Mouse (Mus musculus): ENCODE measurements around the gene Plekhh3.

The Plekhh3 gene

GRCm38 (mm10) chr11:101186526-101187247 is 15.5 kb upstream of the Plekhh3 start:
- 80% methylated on average over 27 of the region's 27 CpGs for WGBS

DNA sequence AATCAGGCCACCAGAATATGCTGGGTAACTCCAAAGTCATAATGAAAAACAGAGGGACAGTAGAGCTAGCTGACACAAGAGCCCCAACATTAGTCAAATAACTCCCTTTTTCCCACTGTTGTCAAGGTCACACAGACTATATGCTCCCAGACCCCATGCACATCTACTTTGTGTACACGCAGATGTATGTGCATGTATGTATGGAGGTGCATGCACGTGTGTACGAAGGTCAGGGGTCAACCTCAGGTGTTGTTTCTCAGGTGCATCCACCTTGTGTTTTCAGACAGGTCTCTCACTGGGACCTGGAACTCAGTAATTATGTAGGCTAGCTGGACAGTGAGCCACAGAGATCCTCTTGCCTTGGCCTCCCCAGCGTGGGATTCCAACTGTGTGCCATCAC is 14.3 kb upstream of the Plekhh3 start:
- 91% methylated on average over 4 of the region's 4 CpGs for WGBS

GRCm38 (mm10) chr11:101184984-101185383 is 13.8 kb upstream of the Plekhh3 start:
- 87% methylated on average over 12 of the region's 12 CpGs for WGBS

DNA sequence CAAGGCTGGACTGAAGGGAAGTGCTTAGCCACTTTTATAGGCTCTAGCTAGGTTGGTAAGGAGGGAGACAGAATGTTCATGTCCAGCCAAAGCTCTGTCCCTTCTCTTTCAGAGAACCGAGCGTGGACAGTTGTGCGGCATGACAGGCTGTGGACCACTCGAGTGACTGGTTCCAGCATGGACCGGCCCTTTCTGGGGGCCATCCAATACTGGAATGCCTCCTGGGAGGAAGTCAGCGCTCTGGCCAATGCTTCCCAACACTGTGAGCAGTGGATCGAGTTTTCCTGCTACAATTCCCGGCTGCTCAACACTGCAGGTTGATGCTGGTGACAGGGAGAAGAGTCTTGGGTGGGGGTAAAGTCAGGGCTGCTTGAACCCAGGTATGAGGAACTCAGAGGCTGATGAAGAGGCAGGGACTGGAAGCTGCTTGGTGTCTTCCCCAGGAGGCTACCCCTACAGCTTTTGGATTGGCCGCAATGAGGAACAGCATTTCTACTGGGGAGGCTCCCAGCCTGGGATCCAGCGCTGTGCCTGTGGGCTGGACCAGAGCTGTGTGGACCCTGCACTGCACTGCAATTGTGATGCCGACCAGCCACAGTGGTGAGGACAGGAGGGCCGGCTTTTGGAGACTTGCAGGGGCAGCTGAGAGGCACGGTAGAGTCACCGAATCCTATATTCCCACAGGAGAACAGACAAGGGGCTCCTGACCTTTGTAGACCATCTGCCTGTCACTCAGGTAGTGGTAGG is 11.8 kb upstream of the Plekhh3 start:
- WGBS = 83% methylated on average over 14 of the region's 14 CpGs

DNA sequence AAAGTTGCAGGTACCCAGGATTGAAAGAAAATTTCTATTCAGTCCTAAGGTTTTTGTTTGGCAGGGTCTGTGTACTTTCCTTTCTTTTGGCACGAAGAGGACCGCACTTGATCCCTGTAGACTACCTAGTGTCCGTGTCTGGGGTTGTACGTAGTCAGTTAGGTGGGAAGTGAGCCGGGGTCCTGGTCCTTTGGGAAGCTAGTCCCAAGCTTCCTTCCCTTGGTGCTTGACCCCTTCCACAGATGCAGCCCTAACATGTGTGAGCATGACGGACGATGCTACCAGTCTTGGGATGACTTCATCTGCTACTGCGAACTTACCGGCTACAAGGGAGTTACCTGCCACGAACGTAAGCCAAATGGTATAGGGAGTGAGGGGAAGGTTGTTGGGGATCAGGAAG is 10.8 kb upstream of the Plekhh3 start:
- WGBS = 92% methylated on average over 11 of the region's 11 CpGs

DNA sequence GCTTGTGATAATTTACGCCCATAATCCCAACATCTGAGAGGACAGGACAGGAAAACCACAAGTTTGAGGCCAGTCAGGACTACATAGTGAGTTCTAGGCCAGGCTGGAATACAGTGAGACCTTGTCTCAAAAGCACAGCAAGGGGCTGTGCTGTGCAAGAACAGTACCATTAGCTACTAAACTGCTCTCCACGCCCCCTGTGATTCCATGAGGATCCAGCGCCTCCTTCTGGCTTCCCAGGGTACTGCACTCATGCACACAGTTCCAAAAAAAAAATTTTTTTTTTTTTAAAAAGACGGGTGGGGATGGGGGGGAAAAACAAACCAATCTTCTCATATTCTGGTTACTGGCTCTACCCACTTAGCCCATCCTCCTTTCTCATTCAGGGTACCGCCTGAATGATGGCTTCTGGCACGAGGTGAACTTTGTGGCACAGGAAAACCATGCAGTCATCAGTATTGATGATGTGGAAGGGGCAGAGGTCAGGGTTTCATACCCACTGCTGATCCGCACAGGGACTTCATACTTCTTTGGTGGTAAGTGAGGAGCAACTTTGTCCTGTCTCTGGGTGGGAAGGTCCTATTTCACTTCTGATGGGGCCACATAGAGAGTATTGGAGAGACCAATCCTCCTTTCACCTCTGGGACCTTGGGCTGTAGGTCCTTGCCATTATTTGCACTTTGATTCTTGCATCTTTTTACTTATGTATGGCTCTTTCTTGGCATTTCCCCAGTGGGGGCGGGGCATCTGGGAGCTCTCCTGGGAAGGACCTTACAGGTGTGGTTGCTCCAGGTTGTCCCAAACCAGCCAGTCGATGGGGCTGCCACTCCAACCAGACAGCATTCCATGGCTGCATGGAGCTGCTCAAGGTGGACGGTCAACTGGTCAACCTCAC is 9.9 kb upstream of the Plekhh3 start:
- WGBS = 49% methylated on average over 10 of the region's 10 CpGs

- WGBS = 84% methylated on average over 17 of the region's 17 CpGs
Observed at GRCm38 (mm10) chr11:101180261-101180660, 9.1 kb upstream of the Plekhh3 start.

DNA sequence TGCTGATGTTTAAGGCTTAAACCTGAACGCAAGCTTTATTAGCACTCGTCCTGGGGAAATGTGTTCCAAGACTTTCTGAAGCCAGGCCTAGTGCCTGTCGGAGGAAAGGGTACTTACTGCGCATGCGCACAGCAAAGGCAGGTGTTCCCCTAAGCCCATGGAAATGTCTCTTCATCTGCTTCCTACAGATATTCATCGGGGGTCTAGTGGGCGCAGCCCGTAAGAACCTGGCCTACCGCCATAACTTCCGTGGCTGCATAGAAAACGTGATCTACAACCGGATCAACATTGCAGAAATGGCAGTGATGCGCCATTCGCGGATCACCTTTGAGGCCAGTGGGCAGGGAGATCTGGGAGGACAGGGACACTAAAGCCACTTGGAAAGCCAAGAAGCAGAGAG is 8.2 kb upstream of the Plekhh3 start:
- 80% methylated on average over 15 of the region's 15 CpGs for WGBS

DNA sequence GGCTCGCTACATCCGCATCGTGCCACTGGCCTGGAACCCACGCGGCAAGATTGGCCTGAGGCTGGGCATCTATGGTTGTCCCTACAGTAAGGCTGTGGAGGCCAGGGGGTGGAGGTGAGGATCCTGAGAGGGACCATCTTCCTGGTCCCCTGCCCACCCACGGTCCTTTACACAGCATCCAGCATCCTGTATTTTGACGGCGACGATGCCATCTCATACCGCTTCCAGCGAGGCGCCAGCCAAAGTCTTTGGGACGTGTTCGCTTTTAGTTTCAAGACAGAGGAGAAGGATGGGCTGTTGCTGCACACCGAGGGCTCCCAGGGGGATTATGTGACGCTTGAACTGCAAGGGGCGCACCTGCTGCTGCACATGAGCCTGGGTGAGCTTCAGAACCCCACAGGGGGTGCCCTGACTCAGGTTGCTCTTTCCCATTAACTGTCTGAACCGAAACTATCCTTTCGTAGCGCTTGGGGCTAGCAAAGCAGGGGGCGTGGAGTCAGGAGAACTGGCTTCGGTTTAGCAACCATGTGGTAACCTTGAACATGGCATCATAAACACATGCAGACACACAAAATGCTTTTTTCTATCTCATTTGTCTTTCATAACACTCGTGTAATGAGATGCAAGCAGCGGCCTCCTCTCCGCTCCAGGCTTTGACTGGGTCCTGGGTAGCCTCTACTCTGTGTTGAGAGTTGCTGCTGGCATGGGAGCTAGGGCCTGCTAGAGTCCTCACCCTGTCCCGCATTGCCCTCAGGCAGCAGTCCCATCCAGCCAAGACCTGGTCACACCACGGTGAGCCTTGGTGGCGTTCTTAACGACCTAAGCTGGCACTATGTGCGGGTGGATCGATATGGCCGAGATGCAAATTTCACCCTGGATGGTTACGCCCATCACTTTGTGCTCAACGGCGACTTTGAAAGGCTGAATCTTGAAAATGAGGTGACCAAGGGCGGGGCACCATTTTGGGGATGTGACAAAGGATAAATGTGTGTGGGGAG is 7.2 kb upstream of the Plekhh3 start:
- WGBS = 61% methylated on average over 36 of the region's 36 CpGs

DNA sequence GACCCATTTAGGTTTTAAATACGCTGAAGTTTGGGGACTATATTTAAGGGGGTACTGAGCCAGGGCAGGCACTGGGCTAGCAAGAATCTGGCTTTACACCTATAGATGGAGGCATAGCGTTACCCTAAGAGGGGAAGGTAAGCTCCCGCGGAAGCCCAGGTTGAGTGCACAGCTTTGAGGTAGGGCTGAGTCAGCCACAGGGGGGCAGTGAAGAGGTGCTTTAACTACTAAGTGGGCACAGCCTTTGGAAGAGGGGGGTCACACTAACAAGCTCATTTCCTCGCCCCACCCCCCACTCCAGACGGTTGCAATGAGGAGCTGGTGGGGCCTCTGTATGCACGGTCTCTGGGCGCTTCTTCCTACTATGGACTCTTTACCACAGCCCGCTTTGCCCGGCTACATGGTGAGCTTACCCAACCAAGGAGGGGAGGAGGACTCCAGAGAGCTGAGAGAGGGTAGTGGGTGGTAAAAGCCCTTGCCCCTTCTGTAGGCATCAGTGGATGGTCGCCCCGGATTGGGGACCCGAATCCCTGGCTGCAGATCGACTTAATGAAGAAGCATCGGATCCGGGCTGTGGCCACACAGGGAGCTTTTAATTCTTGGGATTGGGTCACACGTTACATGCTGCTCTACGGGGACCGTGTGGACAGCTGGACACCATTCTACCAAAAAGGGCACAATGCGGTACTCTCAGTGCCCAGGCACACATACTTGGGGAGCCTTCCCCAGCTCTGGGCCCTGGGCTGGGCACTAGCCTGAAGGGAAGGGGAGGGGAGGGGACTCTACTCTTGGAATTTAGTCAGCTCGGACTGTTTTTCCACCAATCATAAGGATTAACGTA is 6.0 kb upstream of the Plekhh3 start:
- WGBS = 30% methylated on average over 22 of the region's 22 CpGs

- 2% methylated on average over 25 of the region's 25 CpGs for WGBS
Observed at GRCm38 (mm10) chr11:101176117-101176691, 5.1 kb upstream of the Plekhh3 start.

GRCm38 (mm10) chr11:101175636-101176116 is 4.5 kb upstream of the Plekhh3 start:
- whole genome bisulfite sequencing = 9% methylated on average over 11 of the region's 11 CpGs

DNA sequence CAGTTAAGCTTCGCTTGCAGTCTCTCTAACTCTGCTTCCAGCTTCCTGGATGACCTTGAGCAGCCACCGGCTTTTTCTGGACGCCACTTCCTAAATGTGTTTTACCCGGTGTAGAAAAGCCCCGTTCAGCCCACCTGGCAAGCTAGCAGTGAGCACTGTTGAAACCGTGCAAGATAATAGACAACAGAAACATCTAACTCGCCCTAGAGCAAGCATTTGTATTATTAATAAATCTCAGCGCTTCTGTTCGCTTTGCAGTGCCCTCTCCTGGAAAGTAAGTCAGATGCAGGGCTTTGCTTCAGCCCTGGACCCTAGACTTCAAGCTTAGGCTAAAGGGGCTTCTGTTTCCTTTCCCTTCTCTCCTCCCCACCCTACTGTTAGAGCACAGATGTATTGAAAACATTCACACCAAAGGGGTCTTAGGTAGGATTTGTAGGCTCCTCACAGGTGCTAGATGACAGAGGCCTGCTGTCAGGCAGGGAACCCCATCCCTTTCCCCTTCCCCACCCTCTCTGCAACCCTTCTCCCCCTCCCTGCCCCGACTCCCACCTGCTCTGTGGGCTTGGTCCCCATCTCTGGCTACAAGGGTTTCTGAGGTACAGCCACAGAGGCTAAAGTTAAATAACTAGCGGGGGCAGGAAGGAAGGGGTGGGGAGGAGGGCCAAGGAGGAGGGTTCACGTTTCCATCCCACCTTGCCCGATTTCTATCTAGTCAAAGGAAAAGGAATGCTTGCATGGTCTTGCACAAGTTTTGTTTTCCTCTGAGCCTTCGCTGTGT is 3.9 kb upstream of the Plekhh3 start, which contains the start of gene Ccr10:
Gene Ccr10, minus strand, starts transcription at position 593 of the 778 bp plus-strand sequence.
- WGBS = 23% methylated on average over 14 of the region's 14 CpGs

GRCm38 (mm10) chr11:101174389-101174745 is 3.2 kb upstream of the Plekhh3 start:
- 40% methylated on average over 9 of the region's 9 CpGs for WGBS

DNA sequence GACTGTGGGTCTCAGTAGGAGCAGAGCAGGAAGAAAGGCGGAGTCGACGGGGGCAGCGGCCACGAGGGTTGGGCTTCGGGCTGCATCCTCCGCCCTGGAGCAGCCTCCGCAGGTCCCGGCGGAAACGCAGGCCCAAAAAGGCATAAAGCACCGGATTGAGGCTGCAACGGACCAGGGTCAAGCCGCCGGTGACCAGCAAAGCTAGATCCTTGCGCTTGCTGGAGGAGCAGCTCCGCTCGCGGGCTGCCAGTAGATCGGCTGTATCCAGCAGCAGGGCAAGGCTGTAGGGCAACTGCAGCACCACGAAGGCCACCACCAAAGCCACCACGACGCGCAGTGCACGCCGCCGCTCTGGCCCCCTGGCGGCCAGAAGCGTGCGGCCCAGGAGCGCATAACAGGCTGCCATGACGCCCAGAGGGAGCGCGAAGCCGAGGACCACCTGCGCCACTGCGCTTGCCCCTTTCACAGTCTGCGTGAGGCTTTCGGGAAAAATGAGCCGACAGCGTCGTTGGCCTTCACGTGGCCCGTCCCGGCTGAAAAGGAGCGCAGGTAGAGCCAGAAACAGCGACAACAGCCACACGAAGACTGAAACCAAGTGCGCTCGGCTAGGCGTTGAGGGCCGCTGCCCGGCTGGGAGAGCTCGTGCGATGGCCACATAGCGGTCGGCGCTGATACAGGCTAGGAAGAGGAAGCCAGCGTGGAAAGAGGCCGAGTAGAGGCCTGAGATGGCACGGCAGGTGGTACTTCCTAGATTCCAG is 2.7 kb upstream of the Plekhh3 start:
- WGBS = 7% methylated on average over 61 of the region's 61 CpGs

DNA sequence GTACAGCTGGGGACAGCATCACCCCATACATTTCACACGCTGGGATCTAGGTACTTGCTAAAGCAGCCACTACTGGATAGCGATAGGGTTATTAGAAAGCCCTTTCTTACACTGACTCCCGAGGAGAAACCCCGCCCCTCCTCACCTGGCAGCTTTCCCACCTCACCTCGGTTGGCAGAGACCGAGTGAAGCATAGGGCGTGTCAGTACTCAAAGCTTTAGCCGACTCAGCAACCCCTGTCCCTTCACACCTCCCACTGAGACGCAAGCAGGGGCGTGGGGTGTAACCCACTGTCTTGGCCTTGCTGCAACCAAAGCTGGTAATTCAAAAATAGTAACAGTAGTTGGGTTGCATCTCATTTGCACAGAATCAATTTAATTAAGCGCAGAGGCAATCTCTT is 2.0 kb upstream of the Plekhh3 start:
- 18% methylated on average over 11 of the region's 11 CpGs for WGBS

DNA sequence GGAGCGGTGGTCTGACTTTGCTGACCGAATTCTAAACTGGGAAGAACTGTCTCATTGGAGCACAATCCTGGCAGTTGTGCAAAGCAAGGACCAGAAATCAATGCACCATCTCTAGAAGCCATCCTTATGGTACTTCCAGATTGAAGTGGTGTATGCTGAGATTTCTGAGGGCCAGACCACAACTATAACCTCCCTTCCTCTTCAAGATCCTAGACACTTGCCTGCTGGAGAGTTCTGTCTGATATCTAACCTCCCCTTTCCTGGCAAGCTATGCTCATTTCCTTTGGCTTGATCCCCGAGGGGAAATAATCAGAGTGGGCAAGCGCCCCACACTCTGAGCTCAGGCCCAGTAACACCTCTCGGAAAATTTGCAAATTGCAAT is 1.3 kb upstream of the Plekhh3 start:
- 12% methylated on average over 5 of the region's 5 CpGs for WGBS

Measured in cerebral cortex, adult 2 months (tissue).